Mouse (Mus musculus) stomach, postnatal 0 days (tissue): ENCODE measurements at regions not wholly inside any gene's neighbourhood (a gene's known extent, or its start where the extent isn't known, plus 50 kb on each side); places are given as distances from the start of the nearest gene placed in this dataset.

Experiments
- CTCF ChIP-seq: IDR thresholded peaks from 2 replicates; pipeline ENCODE4 v1.5.1; 2016; ENCODE audit warnings: antibody characterized with exemption, low read depth, mild to moderate bottlenecking, moderate library complexity
- EP300 ChIP-seq: optimal IDR thresholded peaks from 2 replicates; pipeline ENCODE3; 2016; ENCODE audit warnings: antibody characterized with exemption

- no peak for TF ChIP-seq EP300
- no peak for TF ChIP-seq CTCF
These were observed 503.5 kb upstream of the Celf2 start for GRCm38 (mm10) chr2:8012826-8013225.
